Mouse (Mus musculus) G1E (cell line): ENCODE results near the gene Arhgap6.

Source experiments
- CTCF ChIP-seq: IDR thresholded peaks from 2 replicates; pipeline ENCODE4 v1.5.1; 2012; ENCODE audit warnings: low read depth, low read length, inconsistent platforms, mixed read lengths
- GATA1 ChIP-seq: IDR thresholded peaks from 2 replicates; pipeline ENCODE4 v1.6.1; 2012; ENCODE audit warnings: borderline replicate concordance, low read length, inconsistent platforms, mixed read lengths
- GATA2 ChIP-seq: IDR thresholded peaks from 2 replicates; pipeline ENCODE4 v1.6.1; 2012; ENCODE audit warnings: low read depth, low read length, inconsistent platforms, borderline replicate concordance
- POLR2AphosphoS5 ChIP-seq: IDR thresholded peaks from 2 replicates; pipeline ENCODE4 v1.6.1; 2012; ENCODE audit warnings: low read depth, low read length, inconsistent platforms; ENCODE audit not compliant: insufficient replicate concordance
- TAL1 ChIP-seq: conservative IDR thresholded peaks from 2 replicates; pipeline ENCODE4 v1.6.1; 2012; ENCODE audit warnings: low read depth, low read length, inconsistent platforms, mixed read lengths

- no peak for TF ChIP-seq CTCF
- no peak for TF ChIP-seq GATA1
- TF ChIP-seq POLR2AphosphoS5 = no peak
- peak; percentile 79 for TF ChIP-seq TAL1
- no peak for TF ChIP-seq GATA2
Measured at GRCm38 (mm10) chrX:169106048-169106622, 311.2 kb downstream of the Arhgap6 start.
